Mouse (Mus musculus) forebrain, postnatal 0 days (tissue): ENCODE measurements at regions not wholly inside any gene's neighbourhood (a gene's known extent, or its start where the extent isn't known, plus 50 kb on each side); places are given as distances from the start of the nearest gene placed in this dataset.

Experiments
- ATAC-seq: fragments of 200-750 bp; cut with Nextera tagmentation; 2 replicates; pipeline ENCODE4 v1.8.0; 2017; ENCODE audit warnings: mild to moderate bottlenecking, moderate library complexity
- DNase-seq: peaks from one replicate; pipeline ENCODE4 v3.0.0-alpha.2; 2015
- H3K27ac ChIP-seq: fragments of 300-500 bp; sonication (generic); 2 replicates; pipeline ENCODE4 v1.5.1; 2014; ENCODE audit warnings: low read depth, mild to moderate bottlenecking, antibody characterized with exemption, low read length, moderate library complexity, mixed read lengths
- H3K27me3 ChIP-seq: fragments of 300-500 bp; sonication (generic); 2 replicates; pipeline ENCODE4 v1.6.1; 2014; ENCODE audit warnings: mild to moderate bottlenecking, low read length, mixed read lengths; ENCODE audit not compliant: insufficient read depth
- H3K36me3 ChIP-seq: fragments of 300-500 bp; sonication (generic); 2 replicates; pipeline ENCODE4 v1.6.1; 2014; ENCODE audit warnings: mild to moderate bottlenecking, moderate library complexity; ENCODE audit not compliant: insufficient read depth
- H3K4me1 ChIP-seq: fragments of 300-500 bp; sonication (generic); 2 replicates; pipeline ENCODE4 v1.6.1; 2014; ENCODE audit warnings: antibody characterized with exemption; ENCODE audit not compliant: insufficient read depth
- H3K4me2 ChIP-seq: fragments of 300-500 bp; sonication (generic); 2 replicates; pipeline ENCODE4 v1.6.1; 2014; ENCODE audit warnings: low read depth, mild to moderate bottlenecking, moderate library complexity
- H3K4me3 ChIP-seq: fragments of 300-500 bp; sonication (generic); 2 replicates; pipeline ENCODE4 v1.5.1; 2014; ENCODE audit warnings: low read depth, low read length, mixed read lengths
- H3K9ac ChIP-seq: fragments of 300-500 bp; sonication (generic); 2 replicates; pipeline ENCODE4 v1.6.1; 2014; ENCODE audit warnings: mild to moderate bottlenecking
- H3K9me3 ChIP-seq: fragments of 300-500 bp; sonication (generic); 2 replicates; pipeline ENCODE4 v1.6.1; 2016; ENCODE audit warnings: low read length
- CTCF ChIP-seq: sonication (generic); IDR thresholded peaks from 2 replicates; pipeline ENCODE4 v1.5.1; 2016; ENCODE audit warnings: antibody characterized with exemption, control low read depth, low read depth
- WGBS: fragments of 180-500 bp; shearing (Covaris S2); extraction: QIAGEN DNeasy Blood & Tissue Kit; methylation state at CpG from one replicate; pipeline ENCODE4 v1.1.7; 2014; 5-methylcytosine and 5-hydroxymethylcytosine counted together

DNA sequence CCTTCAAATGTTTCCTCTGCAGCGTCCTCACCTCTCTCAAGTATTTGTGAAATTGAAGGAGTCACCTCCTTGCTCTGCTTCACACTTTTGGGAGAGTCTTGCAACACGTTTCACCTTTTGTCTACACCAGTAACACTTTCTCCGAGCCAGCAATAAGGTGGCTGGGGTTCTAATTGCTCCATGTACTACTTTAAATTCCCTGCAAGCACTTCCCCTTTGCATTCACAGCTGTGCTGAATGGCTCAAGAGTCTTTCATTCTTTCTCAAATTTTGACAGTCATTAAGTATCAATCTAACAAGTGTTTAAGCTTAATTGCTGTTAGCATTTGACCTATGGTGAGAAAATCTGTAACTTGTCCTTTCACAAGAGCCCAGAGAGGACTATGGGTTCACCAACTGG lies 144.3 kb upstream of the Cdyl start:
- Histone ChIP-seq H3K4me2 (no peak overlapping the region), H3K27ac (no peak overlapping the region), H3K4me3 (no peak overlapping the region), H3K27me3 (no peaks in the 10 kb centered on the region), H3K9ac (no peak overlapping the region), H3K4me1 (no peaks in the 10 kb centered on the region), H3K36me3 (no peaks in the 10 kb centered on the region), H3K9me3 (no peaks in the 10 kb centered on the region)
- 49% methylated on average over 3 of the region's 3 CpGs for WGBS
- no peak for DNase-seq
- TF ChIP-seq CTCF = no peak
- no peak for ATAC-seq

- Histone ChIP-seq H3K4me1 (no peaks in the 10 kb centered on the region), H3K4me3 (no peak overlapping the region), H3K9ac (no peak overlapping the region), H3K36me3 (no peaks in the 10 kb centered on the region), H3K27ac (no peak overlapping the region), H3K9me3 (no peaks in the 10 kb centered on the region), H3K27me3 (no peaks in the 10 kb centered on the region), H3K4me2 (no peak overlapping the region)
- WGBS = 94% methylated on average over 3 of the region's 3 CpGs
- no peak for ATAC-seq
- DNase-seq = no peak
- no peak for TF ChIP-seq CTCF
Observed at GRCm38 (mm10) chr13:35517692-35518091, 141.9 kb upstream of the Cdyl start.

DNA sequence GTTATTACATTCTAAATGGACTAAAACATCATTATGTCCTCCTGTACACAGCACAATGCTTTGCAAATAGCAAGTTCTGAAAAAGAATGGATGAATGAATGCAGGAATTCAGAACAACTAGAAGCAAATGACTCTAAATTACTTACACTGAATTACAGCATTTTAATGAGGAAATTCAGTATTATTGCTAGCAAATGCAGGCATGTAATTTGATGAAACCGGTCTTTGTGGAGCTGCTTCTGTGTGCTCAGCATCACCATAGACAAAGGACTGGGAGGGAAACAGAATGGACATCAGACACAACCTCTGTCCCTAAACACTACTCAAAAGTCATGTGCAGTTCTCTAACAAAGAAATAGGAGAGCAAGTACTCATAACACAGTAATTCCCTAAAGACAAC lies 137.4 kb upstream of the Cdyl start:
- H3K27me3 ChIP-seq = no peaks in the 10 kb centered on the region
- peak; percentile 18; the same call in 1 of the 2 replicates for ATAC-seq
- WGBS = 21% methylated on average over 1 of the region's 1 CpGs
- DNase-seq = no peak
- no peak overlapping the region for H3K27ac ChIP-seq
- no peaks in the 10 kb centered on the region for H3K4me1 ChIP-seq
- H3K36me3 ChIP-seq = no peaks in the 10 kb centered on the region
- H3K4me3 ChIP-seq = no peak overlapping the region
- H3K9me3 ChIP-seq = no peaks in the 10 kb centered on the region
- no peak overlapping the region for H3K4me2 ChIP-seq
- no peak overlapping the region for H3K9ac ChIP-seq
- TF ChIP-seq CTCF = no peak

DNA sequence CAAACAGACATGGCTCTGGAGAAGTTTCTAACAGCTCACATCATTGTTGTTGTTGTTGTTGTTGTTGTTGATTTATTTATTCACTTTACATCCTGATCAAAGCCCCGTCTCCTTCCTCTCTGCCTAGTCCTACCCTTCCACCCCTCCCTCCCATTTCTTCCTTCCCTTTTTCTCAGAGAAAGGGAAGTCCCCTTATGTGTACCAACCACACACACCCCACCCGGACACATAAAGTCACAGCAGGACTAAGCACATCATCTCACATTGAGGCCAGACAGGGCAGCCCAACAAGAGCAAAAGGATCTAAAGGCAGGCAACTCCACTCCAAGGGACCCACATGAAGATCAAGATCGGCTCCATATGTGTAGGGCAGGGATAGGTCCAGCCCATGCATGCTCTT lies 130.1 kb upstream of the Cdyl start:
- ATAC-seq (no peak), DNase-seq (no peak)
- H3K27ac ChIP-seq = no peak overlapping the region
- no peaks in the 10 kb centered on the region for H3K9me3 ChIP-seq
- H3K27me3 ChIP-seq = no peaks in the 10 kb centered on the region
- WGBS = 95% methylated on average over 3 of the region's 3 CpGs
- no peak overlapping the region for H3K9ac ChIP-seq
- H3K4me1 ChIP-seq = no peaks in the 10 kb centered on the region
- no peak overlapping the region for H3K4me2 ChIP-seq
- no peaks in the 10 kb centered on the region for H3K36me3 ChIP-seq
- no peak for TF ChIP-seq CTCF
- H3K4me3 ChIP-seq = no peak overlapping the region

DNA sequence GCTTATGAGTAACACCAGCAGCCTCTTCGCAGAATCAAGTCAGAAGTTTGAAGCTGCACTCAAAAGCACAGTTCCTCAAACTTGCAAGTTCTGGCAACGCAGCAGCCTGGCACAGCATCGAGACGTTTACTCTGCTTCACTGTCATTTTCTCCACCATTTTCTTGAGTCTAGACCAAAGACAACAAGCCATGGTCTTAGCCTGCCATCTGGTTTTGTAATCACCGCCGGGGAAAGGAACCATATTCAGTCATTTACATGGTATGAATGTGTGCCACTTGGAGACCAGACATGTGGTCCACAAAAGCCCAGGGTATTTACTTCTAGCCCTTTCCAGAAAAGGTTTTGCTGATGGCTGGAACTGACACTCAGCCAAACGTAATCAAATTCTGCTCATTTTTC lies 122.5 kb upstream of the Cdyl start:
- WGBS = 55% methylated on average over 7 of the region's 7 CpGs

GRCm38 (mm10) chr13:35537936-35538335 lies 121.7 kb upstream of the Cdyl start:
- DNase-seq (no peak), ATAC-seq (no peak)
- Histone ChIP-seq H3K4me2 (no peak overlapping the region), H3K9ac (no peak overlapping the region), H3K4me3 (no peak overlapping the region), H3K4me1 (no peaks in the 10 kb centered on the region), H3K36me3 (no peaks in the 10 kb centered on the region), H3K27me3 (no peaks in the 10 kb centered on the region), H3K27ac (no peak overlapping the region), H3K9me3 (no peaks in the 10 kb centered on the region)
- TF ChIP-seq CTCF = no peak
- 61% methylated on average over 5 of the region's 5 CpGs for WGBS

More for the DNA sequence above, 122.5 kb upstream of the Cdyl start:
- no peak for TF ChIP-seq CTCF
- DNase-seq = no peak
- Histone ChIP-seq H3K27ac (no peak overlapping the region), H3K4me1 (no peaks in the 10 kb centered on the region), H3K9ac (no peak overlapping the region), H3K4me3 (no peak overlapping the region), H3K27me3 (no peaks in the 10 kb centered on the region), H3K9me3 (no peaks in the 10 kb centered on the region), H3K36me3 (no peaks in the 10 kb centered on the region), H3K4me2 (no peak overlapping the region)
- no peak for ATAC-seq

- no peak for ATAC-seq
- H3K36me3 ChIP-seq = no peaks in the 10 kb centered on the region
- H3K9me3 ChIP-seq = no peaks in the 10 kb centered on the region
- H3K4me1 ChIP-seq = no peaks in the 10 kb centered on the region
- H3K27me3 ChIP-seq = no peaks in the 10 kb centered on the region
- no peak for TF ChIP-seq CTCF
- H3K9ac ChIP-seq = no peak overlapping the region
- H3K27ac ChIP-seq = no peak overlapping the region
- DNase-seq = no peak
- H3K4me2 ChIP-seq = no peak overlapping the region
- WGBS = 85% methylated on average over 2 of the region's 2 CpGs
- no peak overlapping the region for H3K4me3 ChIP-seq
Observed at GRCm38 (mm10) chr13:35540433-35540832, 119.2 kb upstream of the Cdyl start.

GRCm38 (mm10) chr13:35541053-35541452 lies 118.6 kb upstream of the Cdyl start:
- WGBS = 89% methylated on average over 6 of the region's 6 CpGs
- no peaks in the 10 kb centered on the region for H3K36me3 ChIP-seq
- no peak overlapping the region for H3K4me3 ChIP-seq

More at GRCm38 (mm10) chr13:35541053-35541452, 118.6 kb upstream of the Cdyl start:
- ATAC-seq (no peak), DNase-seq (no peak)
- H3K4me2 ChIP-seq = no peak overlapping the region
- no peak overlapping the region for H3K9ac ChIP-seq
- no peaks in the 10 kb centered on the region for H3K9me3 ChIP-seq
- no peaks in the 10 kb centered on the region for H3K4me1 ChIP-seq
- TF ChIP-seq CTCF = no peak
- no peaks in the 10 kb centered on the region for H3K27me3 ChIP-seq
- H3K27ac ChIP-seq = no peak overlapping the region
